Mouse (Mus musculus) hindbrain, postnatal 0 days (tissue): Measurements from ENCODE around the gene Emc1. TPM values are rescaled to one million over a fixed set of nuclear protein-coding genes. Genes with fewer than 3 reads are reported as not detected.
"Not testable (repeated sequence)": the region's sequence is repeated elsewhere in the genome, so short reads cannot be mapped to it uniquely, and the experiment has no call there.

Experiments used
- ATAC-seq: fragments of 200-750 bp; cut with Nextera tagmentation; 2 replicates; pipeline ENCODE4 v1.8.0; 2017; ENCODE audit warnings: mild to moderate bottlenecking, moderate TSS enrichment, moderate library complexity
- DNase-seq: peaks from one replicate; pipeline ENCODE4 v3.0.0-alpha.2; 2015; ENCODE audit warnings: low spot score
- H3K27ac ChIP-seq: fragments of 300-500 bp; sonication (generic); 2 replicates; pipeline ENCODE4 v1.5.1; 2014; ENCODE audit warnings: mild to moderate bottlenecking
- H3K27me3 ChIP-seq: fragments of 300-500 bp; sonication (generic); 2 replicates; pipeline ENCODE4 v1.6.1; 2014; ENCODE audit warnings: low read length, mixed read lengths; ENCODE audit not compliant: insufficient read depth
- H3K36me3 ChIP-seq: fragments of 300-500 bp; sonication (generic); 2 replicates; pipeline ENCODE4 v1.6.1; 2014; ENCODE audit warnings: low read length, mixed read lengths; ENCODE audit not compliant: insufficient read depth
- H3K4me1 ChIP-seq: fragments of 300-500 bp; sonication (generic); 2 replicates; pipeline ENCODE4 v1.6.1; 2014; ENCODE audit warnings: antibody characterized with exemption, low read length, mixed read lengths; ENCODE audit not compliant: insufficient read depth
- H3K4me2 ChIP-seq: fragments of 300-500 bp; sonication (generic); 2 replicates; pipeline ENCODE4 v1.6.1; 2014; ENCODE audit warnings: low read depth, mild to moderate bottlenecking, low read length, moderate library complexity, mixed read lengths
- H3K4me3 ChIP-seq: fragments of 300-500 bp; sonication (generic); 2 replicates; pipeline ENCODE4 v1.5.1; 2014; ENCODE audit warnings: low read length
- H3K9ac ChIP-seq: fragments of 300-500 bp; sonication (generic); replicated peaks from 2 replicates; pipeline ENCODE4 v1.6.1; 2014; ENCODE audit warnings: mild to moderate bottlenecking, low read length, moderate library complexity, mixed read lengths
- H3K9me3 ChIP-seq: fragments of 300-500 bp; sonication (generic); 2 replicates; pipeline ENCODE4 v1.6.1; 2016; ENCODE audit warnings: low read length, mixed read lengths
- CTCF ChIP-seq: IDR thresholded peaks from 2 replicates; pipeline ENCODE4 v1.5.1; 2016; ENCODE audit warnings: antibody characterized with exemption, control low read depth, low read depth
- WGBS: fragments of 180-500 bp; shearing (Covaris S2); extraction: QIAGEN DNeasy Blood & Tissue Kit; methylation state at CpG from one replicate; pipeline ENCODE4 v1.1.7; 2014; 5-methylcytosine and 5-hydroxymethylcytosine counted together
- polyA plus RNA-seq: library from polyadenylated mRNA; unstranded; fragments of >200 nt; fragmentation: Nextera tagmentation; extraction: Ambion mirVana; gene quantifications from 2 replicates; pipeline ENCODE4 v1.2.1, GENCODE M21; 2015
- total RNA-seq: library from RNA; depleted of rRNA; stranded (reverse); fragments of >200 nt; gene quantifications from 2 replicates; pipeline ENCODE4 v1.2.3, GENCODE M21; 2014

Emc1 gene
- total and polyA plus RNA-seq, 2 experiments from 2014 or later = 41.3 to 71.0 TPM

DNA sequence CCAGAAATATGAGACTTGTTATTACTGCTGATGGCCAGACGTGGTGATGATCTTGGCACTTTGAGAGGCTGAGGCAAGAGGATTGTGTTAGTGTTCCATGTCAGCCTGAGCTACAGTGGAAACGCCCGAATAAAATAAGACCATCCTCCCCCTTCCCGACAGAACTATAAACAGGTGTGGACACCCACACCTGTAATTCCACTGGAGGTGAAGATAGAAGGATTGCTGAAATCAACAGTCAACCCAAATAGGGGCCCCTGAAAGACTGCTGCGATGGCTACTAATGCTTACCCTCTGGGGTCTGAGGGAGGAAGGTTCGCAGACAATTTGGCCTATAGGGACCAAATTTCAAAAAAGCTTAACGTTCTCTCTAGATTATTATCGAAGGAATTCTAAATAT lies 27.3 kb downstream of the Emc1 start:
- Histone ChIP-seq H3K27ac (peak overlapping the region; percentile 85), H3K4me3 (peak overlapping the region; percentile 93), H3K9me3 (no peaks in the 10 kb centered on the region), H3K36me3 (peaks cover 22% of the 10 kb centered on the region), H3K4me1 (peaks cover 10% of the 10 kb centered on the region), H3K9ac (peak overlapping the region; percentile 82), H3K27me3 (no peaks in the 10 kb centered on the region), H3K4me2 (peak overlapping the region; percentile 58)
- ATAC-seq (no peak), DNase-seq (no peak)
- WGBS = 15% methylated on average over 8 of the region's 8 CpGs
- no peak; the same call in 1 of the 2 replicates for TF ChIP-seq CTCF

DNA sequence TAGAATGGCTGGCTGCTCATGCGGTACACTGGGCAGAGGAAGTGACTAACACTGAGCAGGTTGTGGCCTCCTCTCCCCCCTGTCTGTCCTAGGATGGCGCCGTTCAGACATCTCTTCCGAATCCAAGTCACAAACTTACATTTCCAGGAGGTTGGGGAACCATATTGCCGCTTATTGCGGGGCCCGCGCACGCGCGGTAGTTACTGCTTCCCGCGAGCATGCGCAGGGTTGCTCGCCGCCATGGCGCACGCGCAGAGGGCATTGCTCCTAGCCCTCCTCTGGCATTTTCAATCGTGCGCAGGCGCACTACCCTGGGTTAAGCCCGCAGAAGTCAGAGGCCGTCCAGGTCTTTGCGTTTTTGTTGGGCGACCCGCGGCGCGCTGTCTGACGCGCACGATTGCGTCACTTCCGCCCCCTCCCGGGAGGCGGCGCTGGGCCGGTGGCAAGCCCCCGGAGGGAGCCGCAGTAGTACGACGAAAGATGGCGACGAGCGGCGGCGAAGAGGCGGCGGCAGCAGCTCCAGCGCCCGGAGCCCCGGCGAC lies 27.9 kb downstream of the Emc1 start:
- DNase-seq (peak; percentile 100), ATAC-seq (peak; percentile 99)
- no peak for TF ChIP-seq CTCF
- Histone ChIP-seq H3K9me3 (no peaks in the 10 kb centered on the region), H3K4me2 (peak overlapping the region; percentile 98), H3K4me1 (peaks cover 10% of the 10 kb centered on the region), H3K27ac (peak overlapping the region; percentile 85), H3K4me3 (peak overlapping the region; percentile 93), H3K9ac (peak overlapping the region; percentile 82), H3K27me3 (no peaks in the 10 kb centered on the region), H3K36me3 (peaks cover 17% of the 10 kb centered on the region)
- 1% methylated on average over 51 of the region's 54 CpGs for WGBS

DNA sequence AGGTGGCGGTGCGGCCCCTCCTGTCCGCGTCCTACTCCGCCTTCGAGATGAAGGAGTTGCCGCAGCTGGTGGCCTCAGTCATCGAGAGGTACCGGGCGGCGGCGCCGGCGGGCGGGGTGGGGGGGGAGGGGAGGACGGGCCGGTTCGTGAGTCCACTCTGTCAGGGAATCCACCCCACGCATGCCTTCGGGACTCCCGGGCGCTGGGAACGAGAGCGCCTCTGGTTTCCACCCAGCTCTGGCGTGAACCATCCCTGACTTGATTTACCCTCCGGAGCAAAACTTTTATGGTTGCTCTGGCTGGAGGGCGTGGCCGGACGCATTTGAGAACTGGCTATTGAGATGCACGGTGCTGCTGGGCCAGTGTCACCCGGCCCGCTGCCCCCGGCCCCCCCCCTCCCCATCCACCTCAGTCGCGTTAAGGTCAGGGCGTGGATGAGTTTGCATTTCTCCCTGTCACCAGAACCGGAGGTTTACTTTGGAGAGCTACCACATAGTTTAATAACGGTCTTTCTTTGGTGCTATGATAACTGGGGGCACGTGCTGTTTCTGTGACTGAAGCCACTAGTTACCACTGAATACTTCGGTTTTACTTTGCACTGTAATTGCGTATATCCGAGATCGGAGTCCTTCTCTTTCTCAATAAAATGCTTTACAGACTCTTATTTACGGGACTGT lies 28.5 kb downstream of the Emc1 start:
- Histone ChIP-seq H3K9me3 (no peaks in the 10 kb centered on the region), H3K36me3 (peaks cover 15% of the 10 kb centered on the region; the same call in 1 of the 2 replicates), H3K9ac (peak overlapping the region; percentile 82), H3K4me2 (peak overlapping the region; percentile 98), H3K4me1 (peaks cover 10% of the 10 kb centered on the region), H3K27ac (peak overlapping the region; percentile 80), H3K4me3 (peak overlapping the region; percentile 93), H3K27me3 (no peaks in the 10 kb centered on the region)
- 4% methylated on average over 41 of the region's 44 CpGs for WGBS
- ATAC-seq (no peak; the same call in 1 of the 2 replicates), DNase-seq (peak; percentile 15)
- no peak for TF ChIP-seq CTCF

GRCm38 (mm10) chr4:139381452-139381845 lies 29.1 kb downstream of the Emc1 start:
- DNase-seq (no peak), ATAC-seq (no peak)
- WGBS = 49% methylated on average over 4 of the region's 4 CpGs
- peaks cover 10% of the 10 kb centered on the region for H3K4me1 ChIP-seq
- H3K27me3 ChIP-seq = no peaks in the 10 kb centered on the region
- peak overlapping the region; percentile 98 for H3K4me2 ChIP-seq
- peaks cover 15% of the 10 kb centered on the region; the same call in 1 of the 2 replicates for H3K36me3 ChIP-seq
- peak overlapping the region; percentile 82 for H3K9ac ChIP-seq
- no peaks in the 10 kb centered on the region for H3K9me3 ChIP-seq
- H3K27ac ChIP-seq = 0 out of 2 replicates have a peak overlapping the region, but pooled peaks have one; percentile 80
- no peak for TF ChIP-seq CTCF
- peak overlapping the region; percentile 93 for H3K4me3 ChIP-seq

DNA sequence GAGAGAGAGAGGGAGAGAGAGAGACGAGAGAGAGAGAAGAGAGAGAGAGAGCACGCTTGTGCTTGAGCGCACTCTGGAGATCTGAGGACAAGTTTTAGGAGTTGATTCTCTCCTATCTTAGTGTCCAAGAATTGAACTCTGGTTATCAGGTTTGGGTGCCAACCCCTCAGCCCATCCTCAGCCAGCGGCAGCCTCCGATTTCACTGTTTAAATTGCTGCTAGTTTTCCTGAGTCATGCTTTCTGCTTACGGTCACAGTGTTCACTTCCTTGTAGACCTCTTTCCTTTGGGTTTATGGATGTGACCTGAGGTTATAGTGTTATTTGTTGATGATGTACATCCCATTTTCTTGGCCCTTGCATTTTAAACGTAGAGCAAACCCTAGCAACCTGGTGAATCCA lies 29.8 kb downstream of the Emc1 start:
- ATAC-seq = no peak
- Histone ChIP-seq H3K9me3 (no peaks in the 10 kb centered on the region), H3K4me2 (peak overlapping the region; percentile 98; the same call in 1 of the 2 replicates), H3K27me3 (no peaks in the 10 kb centered on the region), H3K4me3 (no peak overlapping the region), H3K36me3 (peaks cover 9% of the 10 kb centered on the region; the same call in 1 of the 2 replicates), H3K27ac (no peak overlapping the region), H3K4me1 (peaks cover 10% of the 10 kb centered on the region), H3K9ac (0 out of 2 replicates have a peak overlapping the region, but pooled peaks have one; percentile 5)
- no peak for TF ChIP-seq CTCF
- DNase-seq = no peak
- 79% methylated on average over 7 of the region's 7 CpGs for WGBS

- not testable (repeated sequence) for H3K27me3 ChIP-seq, H3K4me1 ChIP-seq, H3K9me3 ChIP-seq, H3K4me3 ChIP-seq, H3K4me2 ChIP-seq, H3K27ac ChIP-seq, ATAC-seq, DNase-seq, H3K9ac ChIP-seq
- H3K36me3 ChIP-seq = peaks cover 13% of the 10 kb centered on the region; the same call in 1 of the 2 replicates
- WGBS = 92% methylated on average over 5 of the region's 5 CpGs
Measured at GRCm38 (mm10) chr4:139385841-139386240, 33.5 kb downstream of the Emc1 start.

GRCm38 (mm10) chr4:139386869-139387319 lies 34.5 kb downstream of the Emc1 start:
- no peak for TF ChIP-seq CTCF
- H3K4me1 ChIP-seq = peaks cover 3% of the 10 kb centered on the region; the same call in 1 of the 2 replicates
- no peak for ATAC-seq
- no peak overlapping the region for H3K27ac ChIP-seq
- WGBS = 63% methylated on average over 6 of the region's 6 CpGs
- H3K4me3 ChIP-seq = no peak overlapping the region
- no peak overlapping the region for H3K4me2 ChIP-seq
- no peaks in the 10 kb centered on the region for H3K9me3 ChIP-seq
- H3K9ac ChIP-seq = no peak overlapping the region
- no peak for DNase-seq
- no peaks in the 10 kb centered on the region for H3K27me3 ChIP-seq
- peaks cover 24% of the 10 kb centered on the region for H3K36me3 ChIP-seq
